Mouse (Mus musculus): Measurements from ENCODE around the gene Nsl1.

- no peak for TF ChIP-seq CTCF (IDR thresholded peaks at IDR 0.05; ENCODE audit: control insufficient read depth, insufficient read depth, insufficient replicate concordance, low read depth, low read length)
- TF ChIP-seq POLR2A (IDR thresholded peaks at IDR 0.05; ENCODE audit: control insufficient read depth, low read depth, low read length) = no peak
Measured at GRCm38 (mm10) chr1:191083230-191083629, 20.4 kb downstream of the Nsl1 start.
